Mouse (Mus musculus): ENCODE results near the gene Sirt7. TPM values are rescaled to one million over a fixed set of nuclear protein-coding genes. Genes with fewer than 3 reads are reported as not detected.
A peak's percentile ranks its signal among the peaks of the same experiment; 100 is the strongest.

The Sirt7 gene
- polyA plus RNA-seq (2016; fragmentation: Nextera tagmentation; extraction: Ambion mirVana): 27.2 and 28.8 TPM in 2 replicates

GRCm38 (mm10) chr11:120625152-120625775 is at the start of gene Sirt7:
Sirt7 (minus strand) TSS chr11:120625240.
- peaks cover 71% of the 10 kb centered on the region for H3K36me3 ChIP-seq
- WGBS: 23% methylated on average over 5 of the region's 5 CpGs
- no peak for DNase-seq (ENCODE audit: low spot score)

GRCm38 (mm10) chr11:120673594-120674122 is 48.6 kb upstream of the Sirt7 start:
- DNase-seq (ENCODE audit: low spot score): no peak
- WGBS: 45% methylated on average over 12 of the region's 12 CpGs

More at GRCm38 (mm10) chr11:120625152-120625775, at the start of gene Sirt7:
- no peaks in the 10 kb centered on the region for H3K27me3 ChIP-seq (ENCODE audit: low read depth, poor library complexity, severe bottlenecking)
- H3K27ac ChIP-seq: peak within 1 kb of the TSS; percentile 79
- peaks cover 33% of the 10 kb centered on the region for H3K4me1 ChIP-seq
- peak within 1 kb of the TSS; percentile 87 for H3K4me3 ChIP-seq
- no peaks in the 10 kb centered on the region for H3K9me3 ChIP-seq (replicated peaks)

GRCm38 (mm10) chr11:120672687-120673593 is 47.9 kb upstream of the Sirt7 start, which contains the start of gene Aspscr1:
Aspscr1 (plus strand) TSS chr11:120672973.
- peaks cover 15% of the 10 kb centered on the region for H3K4me1 ChIP-seq
- peak within 1 kb of the TSS; percentile 73 for H3K4me3 ChIP-seq
- no peaks in the 10 kb centered on the region for H3K9me3 ChIP-seq (replicated peaks)
- H3K27ac ChIP-seq: peak within 1 kb of the TSS; percentile 98
- H3K27me3 ChIP-seq (ENCODE audit: low read depth, poor library complexity, severe bottlenecking): no peaks in the 10 kb centered on the region
- 2% methylated on average over 83 of the region's 83 CpGs for WGBS
- H3K36me3 ChIP-seq: peaks cover 36% of the 10 kb centered on the region
- DNase-seq (ENCODE audit: low spot score): peak; percentile 97

More at GRCm38 (mm10) chr11:120673594-120674122, 48.6 kb upstream of the Sirt7 start:
- peak overlapping the region; percentile 98 for H3K27ac ChIP-seq
- H3K4me1 ChIP-seq: peaks cover 18% of the 10 kb centered on the region
- peak overlapping the region; percentile 73 for H3K4me3 ChIP-seq
- H3K27me3 ChIP-seq (ENCODE audit: low read depth, poor library complexity, severe bottlenecking): no peaks in the 10 kb centered on the region
- H3K9me3 ChIP-seq (replicated peaks): no peaks in the 10 kb centered on the region
- H3K36me3 ChIP-seq: peaks cover 43% of the 10 kb centered on the region

GRCm38 (mm10) chr11:120666617-120667016 is 41.6 kb upstream of the Sirt7 start:
- H3K27me3 ChIP-seq (ENCODE audit: low read depth, poor library complexity, severe bottlenecking): peaks cover 30% of the 10 kb centered on the region
- no peaks in the 10 kb centered on the region for H3K9me3 ChIP-seq (replicated peaks)
- WGBS: 0% methylated on average over 3 of the region's 3 CpGs
- DNase-seq (ENCODE audit: low spot score): no peak
- no peaks in the 10 kb centered on the region for H3K36me3 ChIP-seq
- H3K4me1 ChIP-seq: peaks cover 17% of the 10 kb centered on the region
- peak overlapping the region; percentile 17; the same call in 1 of the 2 replicates for H3K4me3 ChIP-seq
- peak overlapping the region; percentile 53; the same call in 1 of the 2 replicates for H3K27ac ChIP-seq

- Histone ChIP-seq H3K4me1 (peaks cover 29% of the 10 kb centered on the region), H3K27me3 (ENCODE audit: low read depth, poor library complexity, severe bottlenecking) (peaks cover 42% of the 10 kb centered on the region), H3K9me3 (replicated peaks) (no peaks in the 10 kb centered on the region), H3K4me3 (no peak overlapping the region), H3K27ac (peak overlapping the region; percentile 61; the same call in 1 of the 2 replicates), H3K36me3 (no peaks in the 10 kb centered on the region)
- 73% methylated on average over 3 of the region's 3 CpGs for WGBS
- DNase-seq (ENCODE audit: low spot score): no peak
Measured at GRCm38 (mm10) chr11:120665406-120665805, 40.4 kb upstream of the Sirt7 start.

GRCm38 (mm10) chr11:120663714-120664113 is 38.7 kb upstream of the Sirt7 start:
- DNase-seq (ENCODE audit: low spot score): no peak
- peaks cover 46% of the 10 kb centered on the region for H3K4me1 ChIP-seq
- H3K27me3 ChIP-seq (ENCODE audit: low read depth, poor library complexity, severe bottlenecking): peaks cover 59% of the 10 kb centered on the region
- no peaks in the 10 kb centered on the region for H3K36me3 ChIP-seq
- no peak overlapping the region for H3K4me3 ChIP-seq
- no peak overlapping the region for H3K27ac ChIP-seq
- no peaks in the 10 kb centered on the region for H3K9me3 ChIP-seq (replicated peaks)
- 94% methylated on average over 5 of the region's 5 CpGs for WGBS

GRCm38 (mm10) chr11:120662759-120663158 is 37.7 kb upstream of the Sirt7 start:
- WGBS: 79% methylated on average over 6 of the region's 6 CpGs
- Histone ChIP-seq H3K27me3 (ENCODE audit: low read depth, poor library complexity, severe bottlenecking) (peaks cover 69% of the 10 kb centered on the region), H3K9me3 (replicated peaks) (no peaks in the 10 kb centered on the region), H3K27ac (no peak overlapping the region), H3K4me1 (peaks cover 53% of the 10 kb centered on the region), H3K4me3 (no peak overlapping the region), H3K36me3 (no peaks in the 10 kb centered on the region)
- no peak for DNase-seq (ENCODE audit: low spot score)

- under 1% methylated on average over 35 of the region's 35 CpGs for WGBS
- Histone ChIP-seq H3K4me3 (peak within 1 kb of the TSS; percentile 58), H3K36me3 (no peaks in the 10 kb centered on the region), H3K4me1 (peaks cover 43% of the 10 kb centered on the region), H3K27ac (peak within 1 kb of the TSS; percentile 59), H3K27me3 (ENCODE audit: low read depth, poor library complexity, severe bottlenecking) (peaks cover 86% of the 10 kb centered on the region), H3K9me3 (replicated peaks) (no peaks in the 10 kb centered on the region)
- no peak for DNase-seq (ENCODE audit: low spot score)
Measured at GRCm38 (mm10) chr11:120661076-120661460, 36.0 kb upstream of the Sirt7 start, which contains the start of gene Notum. Notum (minus strand) TSS chr11:120661175.

- peaks cover 89% of the 10 kb centered on the region for H3K27me3 ChIP-seq (ENCODE audit: low read depth, poor library complexity, severe bottlenecking)
- peak; percentile 79 for DNase-seq (ENCODE audit: low spot score)
- no peaks in the 10 kb centered on the region for H3K9me3 ChIP-seq (replicated peaks)
- H3K27ac ChIP-seq: peak overlapping the region; percentile 59
- no peaks in the 10 kb centered on the region for H3K36me3 ChIP-seq
- H3K4me1 ChIP-seq: peaks cover 39% of the 10 kb centered on the region
- under 1% methylated on average over 95 of the region's 95 CpGs for WGBS
- peak overlapping the region; percentile 58 for H3K4me3 ChIP-seq
Measured at GRCm38 (mm10) chr11:120660301-120661075, 35.4 kb upstream of the Sirt7 start.

- H3K4me1 ChIP-seq: peaks cover 36% of the 10 kb centered on the region
- H3K27me3 ChIP-seq (ENCODE audit: low read depth, poor library complexity, severe bottlenecking): peaks cover 89% of the 10 kb centered on the region
- H3K27ac ChIP-seq: peak overlapping the region; percentile 59
- H3K9me3 ChIP-seq (replicated peaks): no peaks in the 10 kb centered on the region
- peak overlapping the region; percentile 58 for H3K4me3 ChIP-seq
- peak; percentile 67 for DNase-seq (ENCODE audit: low spot score)
- 2% methylated on average over 50 of the region's 50 CpGs for WGBS
- H3K36me3 ChIP-seq: no peaks in the 10 kb centered on the region
Measured at GRCm38 (mm10) chr11:120659509-120660300, 34.7 kb upstream of the Sirt7 start.

- peak; percentile 86 for DNase-seq (ENCODE audit: low spot score)
- H3K27ac ChIP-seq: no peak overlapping the region
- peaks cover 82% of the 10 kb centered on the region for H3K27me3 ChIP-seq (ENCODE audit: low read depth, poor library complexity, severe bottlenecking)
- 3% methylated on average over 24 of the region's 24 CpGs for WGBS
- H3K36me3 ChIP-seq: no peaks in the 10 kb centered on the region
- no peaks in the 10 kb centered on the region for H3K9me3 ChIP-seq (replicated peaks)
- H3K4me3 ChIP-seq: peak overlapping the region; percentile 58
- H3K4me1 ChIP-seq: peaks cover 36% of the 10 kb centered on the region
Measured at GRCm38 (mm10) chr11:120658876-120659410, 33.9 kb upstream of the Sirt7 start.
